Mouse (Mus musculus): ENCODE results near the gene Psmb2.

Gene Psmb2

GRCm38 (mm10) chr4:126677054-126678003 is at the start of gene Psmb2:
TSS of gene Psmb2 (plus strand) at chr4:126677630.
- DNase-seq (ENCODE audit: low read depth, low spot score): peak; percentile 97

- no peak for DNase-seq (ENCODE audit: low read depth, low spot score)
Measured at GRCm38 (mm10) chr4:126631922-126632321, 45.5 kb upstream of the Psmb2 start.

GRCm38 (mm10) chr4:126632668-126633067 is 44.8 kb upstream of the Psmb2 start:
- DNase-seq (ENCODE audit: low read depth, low spot score): no peak

GRCm38 (mm10) chr4:126636330-126636729 is 41.1 kb upstream of the Psmb2 start:
- DNase-seq (ENCODE audit: low read depth, low spot score): no peak

GRCm38 (mm10) chr4:126637446-126637845 is 40.0 kb upstream of the Psmb2 start:
- no peak for DNase-seq (ENCODE audit: low read depth, low spot score)

- DNase-seq (ENCODE audit: low read depth, low spot score): no peak
Measured at GRCm38 (mm10) chr4:126639339-126639738, 38.1 kb upstream of the Psmb2 start.

GRCm38 (mm10) chr4:126641901-126642300 is 35.5 kb upstream of the Psmb2 start:
- no peak for DNase-seq (ENCODE audit: low read depth, low spot score)

- DNase-seq (ENCODE audit: low read depth, low spot score): no peak
Measured at GRCm38 (mm10) chr4:126643815-126644214, 33.6 kb upstream of the Psmb2 start.

GRCm38 (mm10) chr4:126644333-126644963 is 33.0 kb upstream of the Psmb2 start:
- DNase-seq (ENCODE audit: low read depth, low spot score): no peak

- no peak for DNase-seq (ENCODE audit: low read depth, low spot score)
Measured at GRCm38 (mm10) chr4:126647996-126648910, 29.2 kb upstream of the Psmb2 start.

GRCm38 (mm10) chr4:126653148-126653547 is 24.3 kb upstream of the Psmb2 start:
- DNase-seq (ENCODE audit: low read depth, low spot score): no peak

GRCm38 (mm10) chr4:126655356-126655755 is 22.1 kb upstream of the Psmb2 start:
- no peak for DNase-seq (ENCODE audit: low read depth, low spot score)

- peak; percentile 6 for DNase-seq (ENCODE audit: low read depth, low spot score)
Measured at GRCm38 (mm10) chr4:126661249-126661648, 16.2 kb upstream of the Psmb2 start.

GRCm38 (mm10) chr4:126667075-126667474 is 10.4 kb upstream of the Psmb2 start:
- no peak for DNase-seq (ENCODE audit: low read depth, low spot score)

GRCm38 (mm10) chr4:126682298-126682697 is 4.9 kb downstream of the Psmb2 start:
- DNase-seq (ENCODE audit: low read depth, low spot score): no peak

- no peak for DNase-seq (ENCODE audit: low read depth, low spot score)
Measured at GRCm38 (mm10) chr4:126683084-126683483, 5.7 kb downstream of the Psmb2 start.

- peak; percentile 21 for DNase-seq (ENCODE audit: low read depth, low spot score)
Measured at GRCm38 (mm10) chr4:126689457-126689856, 12.0 kb downstream of the Psmb2 start.

- no peak for DNase-seq (ENCODE audit: low read depth, low spot score)
Measured at GRCm38 (mm10) chr4:126693021-126693420, 15.6 kb downstream of the Psmb2 start.

GRCm38 (mm10) chr4:126696908-126697307 is 19.5 kb downstream of the Psmb2 start:
- DNase-seq (ENCODE audit: low read depth, low spot score): no peak

GRCm38 (mm10) chr4:126706630-126707438 is 29.4 kb downstream of the Psmb2 start:
- no peak for DNase-seq (ENCODE audit: low read depth, low spot score)

GRCm38 (mm10) chr4:126707439-126707826 is 30.0 kb downstream of the Psmb2 start:
- DNase-seq (ENCODE audit: low read depth, low spot score): no peak

Data from skeletal muscle tissue, adult 2 months (tissue).